Mouse (Mus musculus): Measurements from ENCODE around the gene Cend1. TPM values are rescaled to one million over a fixed set of nuclear protein-coding genes. Genes with fewer than 3 reads are reported as not detected.

The Cend1 gene
- polyA plus RNA-seq, 1 experiment, result 2.2 TPM

GRCm38 (mm10) chr7:141403305-141403704 is 26.0 kb downstream of the Cend1 start:
- no peak overlapping the region for H3K27ac ChIP-seq (ENCODE audit: insufficient read depth, low read length)
- peaks cover 33% of the 10 kb centered on the region for H3K36me3 ChIP-seq (ENCODE audit: control insufficient read depth, insufficient read depth, low read length, poor library complexity, severe bottlenecking)
- H3K4me1 ChIP-seq (ENCODE audit: control insufficient read depth, insufficient read depth, low read length), result no peaks in the 10 kb centered on the region
- H3K27me3 ChIP-seq (ENCODE audit: control insufficient read depth, insufficient read depth, low read length, poor library complexity, severe bottlenecking), result no peaks in the 10 kb centered on the region
- no peak overlapping the region for H3K4me3 ChIP-seq (ENCODE audit: low read depth, low read length)
- no peaks in the 10 kb centered on the region for H3K9me3 ChIP-seq (replicated peaks; ENCODE audit: control insufficient read depth, insufficient read depth, low read length, poor library complexity, severe bottlenecking)
- H3K9ac ChIP-seq (ENCODE audit: low read depth, poor library complexity, severe bottlenecking), result no peak overlapping the region
- TF ChIP-seq EP300 (IDR thresholded peaks at IDR 0.05; ENCODE audit: insufficient read depth, low read depth, low read length), result no peak
- TF ChIP-seq CTCF (IDR thresholded peaks at IDR 0.05; ENCODE audit: low read depth, low read length), result peak; percentile 99

GRCm38 (mm10) chr7:141395348-141395747 is 33.9 kb downstream of the Cend1 start:
- Histone ChIP-seq H3K27me3 (ENCODE audit: control insufficient read depth, insufficient read depth, low read length, poor library complexity, severe bottlenecking) (no peaks in the 10 kb centered on the region), H3K9ac (ENCODE audit: low read depth, poor library complexity, severe bottlenecking) (no peak overlapping the region)
- TF ChIP-seq POLR2A (IDR thresholded peaks at IDR 0.05; ENCODE audit: insufficient read depth, low read length) (no peak), CTCF (IDR thresholded peaks at IDR 0.05; ENCODE audit: low read depth, low read length) (no peak), EP300 (IDR thresholded peaks at IDR 0.05; ENCODE audit: insufficient read depth, low read depth, low read length) (no peak)

GRCm38 (mm10) chr7:141394771-141395170 is 34.5 kb downstream of the Cend1 start:
- no peak overlapping the region for H3K9ac ChIP-seq (ENCODE audit: low read depth, poor library complexity, severe bottlenecking)
- no peaks in the 10 kb centered on the region for H3K27me3 ChIP-seq (ENCODE audit: control insufficient read depth, insufficient read depth, low read length, poor library complexity, severe bottlenecking)
- TF ChIP-seq CTCF (IDR thresholded peaks at IDR 0.05; ENCODE audit: low read depth, low read length), result peak; percentile 92
- TF ChIP-seq EP300 (IDR thresholded peaks at IDR 0.05; ENCODE audit: insufficient read depth, low read depth, low read length), result no peak
- no peak overlapping the region for H3K27ac ChIP-seq (ENCODE audit: insufficient read depth, low read length)
- no peaks in the 10 kb centered on the region for H3K9me3 ChIP-seq (replicated peaks; ENCODE audit: control insufficient read depth, insufficient read depth, low read length, poor library complexity, severe bottlenecking)
- H3K36me3 ChIP-seq (ENCODE audit: control insufficient read depth, insufficient read depth, low read length, poor library complexity, severe bottlenecking), result peaks cover 34% of the 10 kb centered on the region
- H3K4me1 ChIP-seq (ENCODE audit: control insufficient read depth, insufficient read depth, low read length), result peaks cover 4% of the 10 kb centered on the region
- H3K4me3 ChIP-seq (ENCODE audit: low read depth, low read length), result no peak overlapping the region

More at GRCm38 (mm10) chr7:141395348-141395747, 33.9 kb downstream of the Cend1 start:
- Histone ChIP-seq H3K27ac (ENCODE audit: insufficient read depth, low read length) (no peak overlapping the region), H3K4me1 (ENCODE audit: control insufficient read depth, insufficient read depth, low read length) (peaks cover 4% of the 10 kb centered on the region), H3K4me3 (ENCODE audit: low read depth, low read length) (no peak overlapping the region), H3K9me3 (replicated peaks; ENCODE audit: control insufficient read depth, insufficient read depth, low read length, poor library complexity, severe bottlenecking) (no peaks in the 10 kb centered on the region), H3K36me3 (ENCODE audit: control insufficient read depth, insufficient read depth, low read length, poor library complexity, severe bottlenecking) (peaks cover 39% of the 10 kb centered on the region)

- H3K27ac ChIP-seq (ENCODE audit: insufficient read depth, low read length), result no peak overlapping the region
These were observed 35.1 kb downstream of the Cend1 start for GRCm38 (mm10) chr7:141394158-141394557.

GRCm38 (mm10) chr7:141392552-141393222 is 36.6 kb downstream of the Cend1 start:
- no peak overlapping the region; the same call in 1 of the 2 replicates for H3K27ac ChIP-seq (ENCODE audit: insufficient read depth, low read length)
- peaks cover 4% of the 10 kb centered on the region for H3K4me1 ChIP-seq (ENCODE audit: control insufficient read depth, insufficient read depth, low read length)
- H3K4me3 ChIP-seq (ENCODE audit: low read depth, low read length), result peak overlapping the region; percentile 93
- H3K27me3 ChIP-seq (ENCODE audit: control insufficient read depth, insufficient read depth, low read length, poor library complexity, severe bottlenecking), result no peaks in the 10 kb centered on the region
- peak overlapping the region; percentile 61 for H3K9ac ChIP-seq (ENCODE audit: low read depth, poor library complexity, severe bottlenecking)
- TF ChIP-seq POLR2A (IDR thresholded peaks at IDR 0.05; ENCODE audit: insufficient read depth, low read length) (no peak), EP300 (IDR thresholded peaks at IDR 0.05; ENCODE audit: insufficient read depth, low read depth, low read length) (no peak), CTCF (IDR thresholded peaks at IDR 0.05; ENCODE audit: low read depth, low read length) (no peak)
- H3K9me3 ChIP-seq (replicated peaks; ENCODE audit: control insufficient read depth, insufficient read depth, low read length, poor library complexity, severe bottlenecking), result no peaks in the 10 kb centered on the region
- H3K36me3 ChIP-seq (ENCODE audit: control insufficient read depth, insufficient read depth, low read length, poor library complexity, severe bottlenecking), result peaks cover 15% of the 10 kb centered on the region

More at GRCm38 (mm10) chr7:141394158-141394557, 35.1 kb downstream of the Cend1 start:
- H3K27me3 ChIP-seq (ENCODE audit: control insufficient read depth, insufficient read depth, low read length, poor library complexity, severe bottlenecking), result no peaks in the 10 kb centered on the region
- H3K9ac ChIP-seq (ENCODE audit: low read depth, poor library complexity, severe bottlenecking), result no peak overlapping the region
- TF ChIP-seq POLR2A (IDR thresholded peaks at IDR 0.05; ENCODE audit: insufficient read depth, low read length), result no peak
- no peak for TF ChIP-seq CTCF (IDR thresholded peaks at IDR 0.05; ENCODE audit: low read depth, low read length)
- TF ChIP-seq EP300 (IDR thresholded peaks at IDR 0.05; ENCODE audit: insufficient read depth, low read depth, low read length), result no peak
- peaks cover 29% of the 10 kb centered on the region for H3K36me3 ChIP-seq (ENCODE audit: control insufficient read depth, insufficient read depth, low read length, poor library complexity, severe bottlenecking)
- H3K9me3 ChIP-seq (replicated peaks; ENCODE audit: control insufficient read depth, insufficient read depth, low read length, poor library complexity, severe bottlenecking), result no peaks in the 10 kb centered on the region
- no peak overlapping the region for H3K4me3 ChIP-seq (ENCODE audit: low read depth, low read length)
- peaks cover 4% of the 10 kb centered on the region for H3K4me1 ChIP-seq (ENCODE audit: control insufficient read depth, insufficient read depth, low read length)

Measured in ES-Bruce4 (cell line).